Mouse (Mus musculus) small intestine, adult 2 months (tissue): ENCODE data around the gene Slit1.

Experiments
- CTCF ChIP-seq: fragments of 200-500 bp; IDR thresholded peaks from 2 replicates; pipeline ENCODE4 v1.5.1; 2012; ENCODE audit warnings: low read depth, mild to moderate bottlenecking, control low read depth, inconsistent platforms, low read length, moderate library complexity, mixed read lengths; ENCODE audit not compliant: insufficient replicate concordance, insufficient read length; ENCODE audit errors: extremely low read depth
- POLR2A ChIP-seq: fragments of 200-500 bp; IDR thresholded peaks from 2 replicates; pipeline ENCODE4 v1.6.1; 2012; ENCODE audit warnings: low read depth, mild to moderate bottlenecking, control low read depth, inconsistent platforms, low read length, moderate library complexity

GRCm38 (mm10) chr19:41665941-41666340, 77.5 kb downstream of the Slit1 start:
- TF ChIP-seq CTCF, result no peak
- no peak for TF ChIP-seq POLR2A
